Mouse (Mus musculus) kidney, adult 10 weeks (tissue): ENCODE results near the gene Abcd4. TPM values are rescaled to one million over a fixed set of nuclear protein-coding genes. Genes with fewer than 3 reads are reported as not detected.

Experiments
- polyA plus RNA-seq: library from polyadenylated mRNA; stranded (reverse); fragments of 350-450 nt; fragmentation: Illumina TruSeq; extraction: RNeasy Lipid Tissue Mini Kit (QIAGEN cat#74804); gene quantifications from one replicate; pipeline ENCODE4 v1.2.3, GENCODE M21; 2014; ENCODE audit warnings: low read depth, low replicate concordance

The Abcd4 gene
- 9.9 TPM for polyA plus RNA-seq

DNA sequence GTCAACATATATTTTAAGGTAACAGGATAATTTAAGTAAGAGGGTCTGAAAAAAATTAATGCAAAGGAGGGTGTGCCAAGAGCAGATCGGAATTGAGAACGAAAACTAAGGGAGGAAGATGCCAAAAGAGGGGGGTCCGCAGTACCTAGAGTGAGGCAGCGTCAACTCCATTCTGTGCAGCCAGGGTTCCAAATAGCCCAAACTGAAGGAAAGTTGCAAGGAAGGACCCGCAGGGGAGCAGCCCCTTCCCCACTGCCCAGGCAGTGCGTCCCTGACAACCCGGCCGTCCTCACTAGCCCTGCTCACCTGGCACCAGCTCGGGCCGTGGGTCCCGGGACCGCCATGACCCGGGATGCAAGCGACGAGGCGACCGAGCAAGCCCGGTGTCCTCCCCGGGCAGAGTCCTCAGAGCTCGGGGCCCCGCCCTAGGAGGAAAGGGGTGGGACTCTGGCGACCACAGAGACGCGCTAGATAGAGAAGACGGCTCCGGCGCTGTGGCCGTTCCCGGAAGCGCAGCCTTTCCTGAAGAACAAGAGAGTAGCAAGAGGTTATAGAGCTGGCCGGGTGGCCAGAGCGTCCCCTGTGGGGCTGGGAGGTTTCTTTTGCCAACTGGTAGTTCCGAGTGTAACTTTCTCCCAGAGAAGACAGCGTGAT is at the start of gene Abcd4:
TSS of gene Abcd4 (minus strand) at position 437 of the 654 bp plus-strand sequence.

GRCm38 (mm10) chr12:84640654-84641053 is 23.4 kb upstream of the Abcd4 start, which contains the start of gene Vrtn:
Vrtn (plus strand) TSS chr12:84641019.

GRCm38 (mm10) chr12:84569336-84569970 is 47.8 kb downstream of the Abcd4 start, which contains the start of gene Vsx2:
Vsx2 (plus strand) TSS chr12:84569762.

Other genes starting within 250 kb of the Abcd4 start
- gene Entpd5, start 208.4 kb downstream of the Abcd4 start, polyA plus RNA-seq = 313 TPM
- 19.5 TPM for gene Bbof1, start 208.3 kb downstream of the Abcd4 start, polyA plus RNA-seq
- gene Rnf113a2, start 200.2 kb downstream of the Abcd4 start, polyA plus RNA-seq = 10.9 TPM
- gene Aldh6a1, start 166.4 kb downstream of the Abcd4 start, polyA plus RNA-seq = 1,492 TPM
- 35.7 TPM for gene Lin52, start 166.0 kb downstream of the Abcd4 start, polyA plus RNA-seq
- not detected for gene Vsx2, start 47.7 kb downstream of the Abcd4 start, polyA plus RNA-seq
- gene Vrtn, start 23.6 kb upstream of the Abcd4 start, polyA plus RNA-seq = not detected
- not detected for gene Syndig1l, start 81.4 kb upstream of the Abcd4 start, polyA plus RNA-seq
- 18.1 TPM for gene Npc2, start 155.7 kb upstream of the Abcd4 start, polyA plus RNA-seq
- gene Isca2, start 155.8 kb upstream of the Abcd4 start, polyA plus RNA-seq = 170 TPM